Mouse (Mus musculus) testis, adult 2 months (tissue): ENCODE measurements around the gene 4930432K21Rik. TPM values are rescaled to one million over a fixed set of nuclear protein-coding genes. Genes with fewer than 3 reads are reported as not detected.
A peak's percentile ranks its signal among the peaks of the same experiment; 100 is the strongest.

Source experiments
- H3K27ac ChIP-seq: fragments of 200-500 bp; 2 replicates; pipeline ENCODE4 v1.5.1; 2012; ENCODE audit warnings: low read depth, low read length; ENCODE audit not compliant: control insufficient read depth, insufficient read depth
- H3K27me3 ChIP-seq: fragments of 200-500 bp; 2 replicates; pipeline ENCODE4 v1.6.1; 2012; ENCODE audit warnings: mild to moderate bottlenecking, low read length, moderate library complexity; ENCODE audit not compliant: control insufficient read depth, insufficient read depth
- H3K36me3 ChIP-seq: fragments of 200-500 bp; 2 replicates; pipeline ENCODE4 v1.6.1; 2012; ENCODE audit warnings: mild to moderate bottlenecking, low read length; ENCODE audit not compliant: control insufficient read depth, insufficient read depth
- H3K4me1 ChIP-seq: fragments of 200-500 bp; 2 replicates; pipeline ENCODE4 v1.6.1; 2012; ENCODE audit warnings: low read length; ENCODE audit not compliant: control insufficient read depth, insufficient read depth
- H3K4me3 ChIP-seq: fragments of 200-500 bp; 2 replicates; pipeline ENCODE4 v1.5.1; 2012; ENCODE audit warnings: low read depth, mild to moderate bottlenecking, low read length, moderate library complexity, mixed read lengths; ENCODE audit not compliant: control insufficient read depth
- CTCF ChIP-seq: fragments of 200-500 bp; IDR thresholded peaks from 2 replicates; pipeline ENCODE4 v1.5.1; 2012; ENCODE audit warnings: low read depth, mild to moderate bottlenecking, inconsistent platforms, low read length, moderate library complexity; ENCODE audit not compliant: control insufficient read depth, insufficient read depth, insufficient replicate concordance
- POLR2A ChIP-seq: fragments of 200-500 bp; IDR thresholded peaks from 2 replicates; pipeline ENCODE4 v1.6.1; 2012; ENCODE audit warnings: low read depth, mild to moderate bottlenecking, inconsistent platforms, low read length, moderate library complexity; ENCODE audit not compliant: control insufficient read depth
- polyA plus RNA-seq: library from polyadenylated mRNA; depleted of rRNA; stranded (reverse); fragments of >200 nt; gene quantifications from 2 replicates; pipeline ENCODE4 v1.2.3, GENCODE M21; 2012; rRNA removed

Gene 4930432K21Rik
- polyA plus RNA-seq = 57.2 and 65.0 TPM in 2 replicates

DNA sequence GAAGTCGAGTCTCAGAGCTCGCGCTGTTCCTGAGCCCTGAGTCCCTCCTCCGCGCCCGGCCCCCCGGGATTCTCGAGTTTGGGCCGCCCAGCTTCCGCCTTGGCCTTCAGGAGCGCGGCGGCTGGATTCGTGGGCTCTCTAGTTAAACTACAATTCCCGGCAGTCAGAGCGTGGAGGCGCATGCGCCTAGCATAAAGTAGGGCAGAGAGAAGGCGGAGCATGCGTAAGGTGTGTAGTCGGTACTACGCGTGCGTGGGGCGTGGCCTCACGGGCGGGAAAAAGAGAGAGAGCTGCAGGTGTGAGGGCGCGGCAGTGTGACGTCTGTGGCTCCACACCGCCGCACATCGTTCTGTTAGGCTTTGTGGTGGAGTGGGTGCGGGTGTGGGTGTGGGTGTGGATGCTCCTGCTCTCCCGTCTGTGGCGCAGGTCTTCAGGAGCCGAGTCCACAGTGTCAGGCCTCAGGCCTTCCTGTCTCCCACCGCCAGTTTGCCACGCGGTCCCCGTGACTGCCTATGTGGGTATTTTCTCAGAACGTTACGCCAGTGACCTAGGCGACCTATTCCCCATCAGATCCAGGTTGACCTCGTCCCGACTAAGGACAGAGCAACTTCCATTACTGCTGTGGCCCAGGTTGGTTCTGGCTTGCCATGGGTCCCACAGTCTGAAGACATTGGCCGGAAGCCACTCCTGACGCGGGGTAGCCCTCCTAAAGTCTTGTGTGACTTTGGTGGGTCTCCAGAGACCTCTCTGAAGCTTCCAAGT, at the start of gene 4930432K21Rik, which contains the start of gene Cc2d1a:
Gene 4930432K21Rik (plus strand): TSS at position 257 of the 762 bp plus-strand sequence.
Gene Cc2d1a (minus strand): TSS at position 168 of the 762 bp plus-strand sequence.
- H3K4me3 ChIP-seq = peak within 1 kb of the TSS; percentile 89
- H3K27ac ChIP-seq = peak within 1 kb of the TSS; percentile 82
- peaks cover 6% of the 10 kb centered on the region for H3K4me1 ChIP-seq
- TF ChIP-seq CTCF = no peak
- TF ChIP-seq POLR2A = peak; percentile 93; the same call in 1 of the 2 replicates
- H3K36me3 ChIP-seq = no peaks in the 10 kb centered on the region; the same call in 1 of the 2 replicates
- no peaks in the 10 kb centered on the region for H3K27me3 ChIP-seq

DNA sequence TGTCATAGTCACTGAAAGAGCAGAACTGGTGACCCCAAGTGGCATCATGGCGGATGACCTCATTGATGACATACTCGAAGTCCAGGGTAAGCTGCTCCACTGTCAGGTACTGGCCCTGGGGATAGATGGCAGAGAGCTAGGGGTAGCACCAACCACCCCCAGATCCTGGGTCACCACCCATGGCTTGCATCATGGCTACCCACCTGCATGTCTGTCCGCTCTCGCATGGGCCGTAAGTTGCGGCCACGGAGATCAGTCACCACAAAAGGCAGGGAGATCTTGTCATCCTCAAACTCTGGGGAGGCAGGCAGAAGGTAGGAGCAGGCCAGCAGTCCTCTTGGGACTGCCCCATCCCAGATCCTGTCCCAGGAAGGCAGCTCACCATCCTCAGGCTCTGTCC, 49.4 kb upstream of the 4930432K21Rik start:
- no peak overlapping the region for H3K4me3 ChIP-seq
- TF ChIP-seq CTCF (no peak), POLR2A (no peak)
- H3K4me1 ChIP-seq = peaks cover 6% of the 10 kb centered on the region; the same call in 1 of the 2 replicates
- no peak overlapping the region for H3K27ac ChIP-seq
- H3K27me3 ChIP-seq = no peaks in the 10 kb centered on the region
- no peaks in the 10 kb centered on the region; the same call in none of the 2 replicates for H3K36me3 ChIP-seq

DNA sequence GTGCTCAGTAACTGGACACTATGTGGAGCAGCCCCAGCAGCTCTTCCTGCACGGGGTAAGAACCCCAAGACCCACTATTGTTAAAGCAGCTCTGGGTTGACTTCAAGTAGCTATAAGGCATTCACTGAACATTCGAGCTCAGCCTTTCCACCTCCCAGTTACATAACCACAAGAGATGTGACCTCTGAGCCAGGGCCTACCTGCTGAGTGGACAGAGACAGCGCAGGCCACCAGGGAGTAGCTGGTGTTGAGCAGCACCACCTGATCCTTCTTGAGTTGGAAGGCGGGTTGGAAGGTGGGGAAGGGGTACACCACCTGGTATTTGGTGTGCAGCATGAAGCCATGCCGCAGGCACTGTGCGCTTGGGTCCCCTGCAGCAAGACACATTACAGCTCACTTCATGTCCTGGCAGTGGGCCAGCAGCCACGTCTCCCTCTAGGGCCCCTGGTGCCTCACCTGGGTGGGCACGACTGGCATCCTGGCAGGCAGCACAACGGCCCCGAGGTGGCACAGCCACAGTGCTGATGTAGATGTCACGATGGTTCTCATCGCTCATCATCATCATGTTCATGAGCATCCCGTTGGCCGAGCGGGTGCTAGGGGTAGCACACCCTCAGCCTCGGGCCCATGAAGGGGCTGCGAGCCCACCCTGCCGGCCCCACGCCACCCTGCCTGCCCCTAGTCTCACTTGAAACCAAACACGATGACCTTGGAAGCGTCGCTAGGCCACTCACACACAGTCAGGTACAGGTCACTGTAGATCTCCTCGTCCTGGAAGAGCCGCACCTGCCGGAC, 46.2 kb upstream of the 4930432K21Rik start:
- Histone ChIP-seq H3K27ac (no peak overlapping the region), H3K36me3 (no peaks in the 10 kb centered on the region; the same call in none of the 2 replicates), H3K4me3 (no peak overlapping the region), H3K27me3 (no peaks in the 10 kb centered on the region), H3K4me1 (peaks cover 16% of the 10 kb centered on the region)
- TF ChIP-seq CTCF (no peak), POLR2A (no peak)

DNA sequence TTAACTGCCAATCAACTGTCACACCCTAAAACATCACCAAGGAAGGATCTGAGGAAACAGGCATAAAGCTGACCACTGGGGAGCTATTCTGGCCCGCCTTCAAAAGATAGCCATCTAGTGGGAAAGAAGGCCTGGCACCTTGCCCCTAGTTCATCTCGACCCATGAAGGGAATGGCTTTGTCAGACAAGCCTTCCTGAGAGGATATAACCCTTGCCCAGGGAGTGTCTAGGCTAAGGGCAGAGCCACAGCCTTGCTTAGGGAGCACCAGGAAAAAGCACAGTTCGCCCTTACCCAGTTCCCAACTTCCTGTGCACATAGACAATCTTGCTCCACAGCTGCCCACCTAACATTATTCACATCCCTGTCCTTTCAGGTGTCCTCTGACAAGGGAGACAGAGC, 44.2 kb upstream of the 4930432K21Rik start:
- TF ChIP-seq CTCF (no peak), POLR2A (no peak)
- Histone ChIP-seq H3K27ac (peak overlapping the region; percentile 81; the same call in 1 of the 2 replicates), H3K27me3 (no peaks in the 10 kb centered on the region), H3K4me3 (peak overlapping the region; percentile 98), H3K4me1 (peaks cover 16% of the 10 kb centered on the region), H3K36me3 (no peaks in the 10 kb centered on the region)

DNA sequence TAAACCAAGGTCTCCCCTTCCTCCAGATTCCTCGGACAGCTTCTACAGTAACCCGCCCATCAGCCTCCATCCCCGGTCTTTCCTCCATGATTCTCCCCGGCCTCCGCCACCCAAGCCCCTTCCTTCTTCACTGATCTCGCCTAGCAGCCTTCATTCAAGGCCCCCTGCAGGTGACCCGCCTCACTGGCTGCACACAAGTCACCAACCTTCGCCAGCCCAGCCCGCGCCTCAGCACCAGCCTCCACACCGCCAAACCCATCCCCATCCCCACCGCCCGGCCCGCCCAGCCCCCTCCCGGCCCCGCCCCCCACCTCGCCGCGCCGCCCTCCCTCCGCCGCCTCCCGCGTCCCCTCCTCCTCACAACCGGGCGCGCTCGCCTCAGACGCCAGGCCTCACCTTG, 43.6 kb upstream of the 4930432K21Rik start:
- Histone ChIP-seq H3K4me1 (peaks cover 16% of the 10 kb centered on the region), H3K27me3 (no peaks in the 10 kb centered on the region), H3K4me3 (peak overlapping the region; percentile 98), H3K27ac (peak overlapping the region; percentile 81), H3K36me3 (no peaks in the 10 kb centered on the region)
- TF ChIP-seq CTCF (no peak), POLR2A (no peak)

DNA sequence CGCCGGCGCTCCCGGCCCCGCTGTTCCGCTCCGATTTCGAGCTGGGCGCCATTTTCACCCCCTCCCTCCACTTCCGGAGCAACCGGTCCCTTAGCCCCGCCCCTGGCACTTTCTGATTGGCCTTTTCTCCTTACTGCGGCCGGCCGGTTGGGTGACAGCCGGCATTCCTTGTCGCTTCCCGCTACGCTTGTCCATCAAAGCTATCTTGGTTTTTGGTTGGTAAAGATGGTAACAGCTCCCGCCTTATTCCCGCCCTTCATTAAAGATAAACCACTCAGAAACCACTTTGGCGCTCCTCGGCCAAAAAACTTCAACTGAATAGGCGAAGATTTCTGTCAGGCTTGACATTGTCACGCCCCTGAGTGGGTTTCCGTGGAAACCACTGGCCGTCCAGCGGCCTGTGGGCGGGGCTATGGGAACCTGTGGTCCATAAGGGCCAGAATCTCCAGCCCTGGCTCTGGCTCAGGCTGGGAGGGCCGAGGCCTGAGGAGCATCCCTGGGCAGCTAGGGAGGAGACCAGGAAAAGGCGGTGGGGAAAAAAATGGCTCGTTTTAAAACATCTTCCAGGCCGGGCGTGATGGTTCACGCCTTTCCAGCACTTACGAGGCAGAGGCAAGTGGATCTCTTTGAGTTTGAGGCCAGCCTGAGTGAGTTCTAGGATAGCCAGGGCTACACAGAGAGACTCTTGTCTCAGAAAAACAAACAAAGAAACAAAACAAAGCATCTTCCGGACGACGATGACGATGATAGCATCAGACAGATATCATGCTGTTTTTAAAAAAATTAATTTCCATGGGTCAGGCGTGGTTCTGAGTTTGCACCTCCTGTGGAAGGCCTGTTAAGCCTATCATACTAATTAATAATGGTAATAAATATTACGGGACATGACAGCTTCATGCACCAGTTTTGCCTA, 42.9 kb upstream of the 4930432K21Rik start, which contains the start of gene Dcaf15:
Gene Dcaf15 (minus strand): TSS at position 72 of the 913 bp plus-strand sequence.
- peak within 1 kb of the TSS; percentile 93 for H3K27ac ChIP-seq
- TF ChIP-seq CTCF = no peak
- TF ChIP-seq POLR2A = peak; percentile 57
- H3K36me3 ChIP-seq = no peaks in the 10 kb centered on the region
- no peaks in the 10 kb centered on the region for H3K27me3 ChIP-seq
- peaks cover 16% of the 10 kb centered on the region for H3K4me1 ChIP-seq
- H3K4me3 ChIP-seq = peak within 1 kb of the TSS; percentile 98
